Mouse (Mus musculus) hindbrain, embryonic 11.5 days (tissue): ENCODE results near the gene Vmn1r222. TPM values are rescaled to one million over a fixed set of nuclear protein-coding genes. Genes with fewer than 3 reads are reported as not detected.
"Not testable (repeated sequence)": the region's sequence is repeated elsewhere in the genome, so short reads cannot be mapped to it uniquely, and the experiment has no call there.

Source experiments
- ATAC-seq: fragments of 200-750 bp; cut with Nextera tagmentation; 2 replicates; pipeline ENCODE4 v1.8.0; 2017; ENCODE audit warnings: mild to moderate bottlenecking, moderate TSS enrichment, moderate library complexity; ENCODE audit not compliant: low FRiP score
- DNase-seq: peaks from one replicate; pipeline ENCODE4 v3.0.0-alpha.2; 2015; ENCODE audit warnings: low spot score
- H3K27ac ChIP-seq: fragments of 300-500 bp; sonication (generic); 2 replicates; pipeline ENCODE4 v1.5.1; 2014; ENCODE audit warnings: mild to moderate bottlenecking, low read depth, low read length
- H3K27me3 ChIP-seq: fragments of 300-500 bp; sonication (generic); 2 replicates; pipeline ENCODE4 v1.6.1; 2014; ENCODE audit warnings: mild to moderate bottlenecking, low read length, moderate library complexity, mixed read lengths; ENCODE audit not compliant: control insufficient read depth, insufficient read depth
- H3K36me3 ChIP-seq: fragments of 300-500 bp; sonication (generic); 2 replicates; pipeline ENCODE4 v1.6.1; 2014; ENCODE audit warnings: mild to moderate bottlenecking, low read length, moderate library complexity, mixed read lengths; ENCODE audit not compliant: control insufficient read depth, insufficient read depth
- H3K4me1 ChIP-seq: fragments of 300-500 bp; sonication (generic); replicated peaks from 2 replicates; pipeline ENCODE4 v1.6.1; 2014; ENCODE audit warnings: low read length, mixed read lengths; ENCODE audit not compliant: control insufficient read depth, insufficient read depth
- H3K4me2 ChIP-seq: fragments of 300-500 bp; sonication (generic); replicated peaks from 2 replicates; pipeline ENCODE4 v1.6.1; 2014; ENCODE audit warnings: mild to moderate bottlenecking, low read depth, low read length
- H3K4me3 ChIP-seq: fragments of 300-500 bp; sonication (generic); 2 replicates; pipeline ENCODE4 v1.5.1; 2014; ENCODE audit warnings: low read depth, low read length
- H3K9ac ChIP-seq: fragments of 300-500 bp; sonication (generic); 2 replicates; pipeline ENCODE4 v1.6.1; 2014; ENCODE audit warnings: low read depth, low read length
- H3K9me3 ChIP-seq: fragments of 300-500 bp; sonication (generic); 2 replicates; pipeline ENCODE4 v1.6.1; 2016; ENCODE audit warnings: low read length; ENCODE audit not compliant: control insufficient read depth
- WGBS: fragments of 180-500 bp; shearing (Covaris S2); extraction: QIAGEN DNeasy Blood & Tissue Kit; methylation state at CpG from one replicate; pipeline ENCODE4 v1.1.7; 2014; 5-methylcytosine and 5-hydroxymethylcytosine counted together
- polyA plus RNA-seq: library from polyadenylated mRNA; unstranded; fragments of >200 nt; fragmentation: Nextera tagmentation; extraction: Ambion mirVana; gene quantifications from 2 replicates; pipeline ENCODE4 v1.2.1, GENCODE M21; 2014

The Vmn1r222 gene
- polyA plus RNA-seq, 1 experiment from 2014 or later = not detected

DNA sequence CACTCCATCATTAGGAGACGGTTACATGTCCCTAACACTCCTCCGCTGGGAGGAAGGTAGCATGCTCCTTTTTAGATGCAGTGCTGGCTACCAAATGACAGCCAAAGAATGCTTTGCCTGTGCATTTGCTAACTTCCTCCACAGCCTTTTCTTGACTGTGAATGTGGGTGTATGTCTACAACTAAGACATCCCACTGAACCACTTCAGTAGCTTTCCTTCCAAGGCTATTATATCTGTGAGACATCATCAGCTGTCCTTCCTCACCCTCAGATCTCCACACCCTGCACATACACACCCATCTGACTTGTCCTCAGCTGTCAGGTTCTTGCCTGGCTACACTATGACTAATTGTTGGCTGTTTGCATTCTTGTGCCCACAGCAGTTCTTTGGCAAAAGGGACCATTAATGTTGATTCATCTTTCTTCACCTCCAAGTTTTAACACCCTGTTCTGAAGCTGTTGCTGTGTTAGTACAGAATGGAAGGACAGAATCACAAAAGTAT, 22.9 kb upstream of the Vmn1r222 start:
- Histone ChIP-seq H3K4me3 (no peak overlapping the region), H3K4me1 (no peaks in the 10 kb centered on the region), H3K36me3 (no peaks in the 10 kb centered on the region), H3K9ac (no peak overlapping the region), H3K27ac (no peak overlapping the region), H3K9me3 (no peaks in the 10 kb centered on the region), H3K27me3 (no peaks in the 10 kb centered on the region), H3K4me2 (no peak overlapping the region)
- ATAC-seq = no peak
- DNase-seq = no peak
- 88% methylated on average over 2 of the region's 2 CpGs for WGBS

- H3K4me3 ChIP-seq, H3K9ac ChIP-seq, H3K27ac ChIP-seq, H3K4me1 ChIP-seq, H3K36me3 ChIP-seq, DNase-seq, H3K4me2 ChIP-seq, H3K9me3 ChIP-seq, H3K27me3 ChIP-seq, ATAC-seq: not testable (repeated sequence)
- WGBS = 71% methylated on average over 1 of the region's 1 CpGs
Measured at GRCm38 (mm10) chr13:23246834-23247233, 11.1 kb upstream of the Vmn1r222 start, which contains the start of gene Vmn1r223. Gene Vmn1r223 (plus strand): TSS chr13:23247134.

DNA sequence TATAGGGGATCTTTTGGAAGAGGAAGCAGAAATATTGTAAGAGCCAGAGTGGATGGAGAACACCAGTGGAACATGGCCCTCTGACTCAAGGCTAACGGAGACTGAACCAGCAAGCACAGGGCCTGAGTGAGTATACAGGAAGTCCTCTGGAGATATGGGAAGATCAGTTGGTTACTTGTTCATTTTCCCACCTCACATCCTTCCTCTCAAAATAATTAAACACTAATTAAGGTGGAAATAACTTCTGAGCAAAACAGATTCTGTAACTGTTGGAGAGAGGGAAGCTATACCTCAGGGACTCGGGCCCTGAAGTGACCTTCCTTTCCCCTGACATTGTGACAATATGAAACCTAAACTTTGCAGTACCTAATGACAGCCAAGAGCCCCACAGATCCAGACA, 21.9 kb downstream of the Vmn1r222 start, which contains the start of gene Vmn1r221:
TSS of gene Vmn1r221 (plus strand) at position 301 of the 400 bp plus-strand sequence.
- not testable (repeated sequence) for H3K4me2 ChIP-seq, H3K9ac ChIP-seq, H3K4me1 ChIP-seq, H3K9me3 ChIP-seq, H3K27me3 ChIP-seq, H3K27ac ChIP-seq, H3K36me3 ChIP-seq, H3K4me3 ChIP-seq, ATAC-seq, DNase-seq
- 72% methylated on average over 2 of the region's 2 CpGs for WGBS

GRCm38 (mm10) chr13:23203885-23204284, 31.9 kb downstream of the Vmn1r222 start:
- not testable (repeated sequence) for H3K9me3 ChIP-seq, H3K27me3 ChIP-seq, H3K27ac ChIP-seq, DNase-seq, ATAC-seq, H3K4me2 ChIP-seq, H3K4me3 ChIP-seq, H3K36me3 ChIP-seq, H3K9ac ChIP-seq, H3K4me1 ChIP-seq
- 73% methylated on average over 1 of the region's 1 CpGs for WGBS

DNA sequence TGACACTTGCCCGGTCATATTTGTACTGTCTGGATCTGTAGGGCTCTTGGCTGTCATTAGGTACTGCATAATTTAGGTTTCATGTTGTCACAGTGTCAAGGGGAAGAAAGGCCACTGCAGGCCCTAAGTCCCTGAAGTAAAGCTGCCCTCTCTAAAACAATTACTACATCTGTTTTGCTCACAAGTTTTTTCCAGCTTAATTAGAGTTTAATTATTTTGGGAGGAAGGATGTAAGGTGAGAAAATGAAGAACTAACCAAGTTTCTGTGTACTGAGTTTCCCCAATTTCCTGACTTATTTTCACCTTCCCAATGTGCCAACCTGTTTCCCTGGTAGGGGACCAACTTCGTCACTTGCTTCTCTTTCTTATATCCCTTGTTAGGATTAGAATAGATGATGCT, 47.9 kb downstream of the Vmn1r222 start, which contains the start of gene Vmn1r220:
TSS of gene Vmn1r220 (minus strand) at position 101 of the 400 bp plus-strand sequence.
- H3K36me3 ChIP-seq = no peaks in the 10 kb centered on the region
- 85% methylated on average over 2 of the region's 2 CpGs for WGBS
- no peak for ATAC-seq
- H3K27ac ChIP-seq = no peak within 1 kb of the TSS
- no peak within 1 kb of the TSS for H3K4me2 ChIP-seq
- no peaks in the 10 kb centered on the region for H3K27me3 ChIP-seq
- H3K4me1 ChIP-seq = no peaks in the 10 kb centered on the region
- no peak within 1 kb of the TSS for H3K4me3 ChIP-seq
- no peaks in the 10 kb centered on the region for H3K9me3 ChIP-seq
- no peak for DNase-seq
- no peak within 1 kb of the TSS for H3K9ac ChIP-seq

Other genes with a start within 250 kb of the Vmn1r222 start
- not detected in 2 replicates for gene Vmn1r213, start 228.3 kb downstream of the Vmn1r222 start, polyA plus RNA-seq
- gene Vmn1r214, start 205.5 kb downstream of the Vmn1r222 start, polyA plus RNA-seq = not detected in 2 replicates
- gene Vmn1r215, start 167.9 kb downstream of the Vmn1r222 start, polyA plus RNA-seq = not detected in 2 replicates
- gene Vmn1r217, start 117.7 kb downstream of the Vmn1r222 start, polyA plus RNA-seq = not detected in 2 replicates
- gene Vmn1r218, start 102.8 kb downstream of the Vmn1r222 start, polyA plus RNA-seq = not detected in 2 replicates
- gene Vmn1r219, start 76.6 kb downstream of the Vmn1r222 start, polyA plus RNA-seq = not detected in 2 replicates
- gene Vmn1r220, start 48.0 kb downstream of the Vmn1r222 start, polyA plus RNA-seq = not detected in 2 replicates
- not detected in 2 replicates for gene Vmn1r221, start 21.8 kb downstream of the Vmn1r222 start, polyA plus RNA-seq
- not detected in 2 replicates for gene Vmn1r223, start 11.2 kb upstream of the Vmn1r222 start, polyA plus RNA-seq
- 65.0 and 65.6 TPM in 2 replicates for gene Zfp322a, start 133.3 kb upstream of the Vmn1r222 start, polyA plus RNA-seq
- 12.1 and 13.4 TPM in 2 replicates for gene Abt1, start 187.9 kb upstream of the Vmn1r222 start, polyA plus RNA-seq
- not detected in 2 replicates for gene Btn1a1, start 230.0 kb upstream of the Vmn1r222 start, polyA plus RNA-seq